Mouse (Mus musculus): ENCODE measurements around the gene Igf1. TPM values are rescaled to one million over a fixed set of nuclear protein-coding genes. Genes with fewer than 3 reads are reported as not detected.

The Igf1 gene
- 129 and 141 TPM in 2 replicates for polyA plus RNA-seq (2012; rRNA removed)

GRCm38 (mm10) chr10:87858013-87858806 is at the start of gene Igf1:
TSS of gene Igf1 (plus strand) at chr10:87858265.

Other genes starting within 250 kb of the Igf1 start
- not detected in 2 replicates for gene Pmch, start 232.8 kb downstream of the Igf1 start, polyA plus RNA-seq (2012; rRNA removed)

Data from ovary, adult 2 months (tissue).